Mouse (Mus musculus): Measurements from ENCODE around the gene Dennd1b. TPM values are rescaled to one million over a fixed set of nuclear protein-coding genes. Genes with fewer than 3 reads are reported as not detected.

Gene Dennd1b
- polyA plus RNA-seq, 1 experiment from 2014 or later = 10.7 TPM

- ATAC-seq (ENCODE audit: low FRiP score, low TSS enrichment) (no peak), DNase-seq (ENCODE audit: low spot score) (no peak)
- Histone ChIP-seq H3K4me1 (replicated peaks; ENCODE audit: control insufficient read depth, insufficient read depth) (no peaks in the 10 kb centered on the region), H3K9me3 (ENCODE audit: control insufficient read depth, low read length) (no peaks in the 10 kb centered on the region), H3K27me3 (ENCODE audit: control insufficient read depth, insufficient read depth, low read length) (no peaks in the 10 kb centered on the region), H3K36me3 (ENCODE audit: control insufficient read depth, insufficient read depth, low read length) (no peaks in the 10 kb centered on the region), H3K9ac (ENCODE audit: low read length) (no peak overlapping the region), H3K27ac (replicated peaks) (no peak overlapping the region), H3K4me3 (ENCODE audit: low read depth, low read length) (no peak overlapping the region), H3K4me2 (replicated peaks; ENCODE audit: low read depth) (no peak overlapping the region)
- TF ChIP-seq CTCF (IDR thresholded peaks at IDR 0.05; ENCODE audit: low read depth) = no peak
- no peak for TF ChIP-seq EP300 (optimal IDR thresholded peaks at IDR 0.05)
These were observed 1.8 kb downstream of the Dennd1b start for GRCm38 (mm10) chr1:138965069-138965468.

- TF ChIP-seq CTCF (IDR thresholded peaks at IDR 0.05; ENCODE audit: low read depth) = no peak
- no peak for TF ChIP-seq EP300 (optimal IDR thresholded peaks at IDR 0.05)
- Histone ChIP-seq H3K27ac (replicated peaks) (no peak overlapping the region), H3K4me2 (replicated peaks; ENCODE audit: low read depth) (no peak overlapping the region), H3K9me3 (ENCODE audit: control insufficient read depth, low read length) (no peaks in the 10 kb centered on the region), H3K27me3 (ENCODE audit: control insufficient read depth, insufficient read depth, low read length) (no peaks in the 10 kb centered on the region), H3K4me3 (ENCODE audit: low read depth, low read length) (no peak overlapping the region), H3K4me1 (replicated peaks; ENCODE audit: control insufficient read depth, insufficient read depth) (no peaks in the 10 kb centered on the region), H3K9ac (ENCODE audit: low read length) (no peak overlapping the region), H3K36me3 (ENCODE audit: control insufficient read depth, insufficient read depth, low read length) (no peaks in the 10 kb centered on the region)
- 89% methylated on average over 2 of the region's 2 CpGs for WGBS
- ATAC-seq (ENCODE audit: low FRiP score, low TSS enrichment) = no peak
- no peak for DNase-seq (ENCODE audit: low spot score)
These were observed 2.3 kb downstream of the Dennd1b start for GRCm38 (mm10) chr1:138965511-138965910.

GRCm38 (mm10) chr1:138967450-138967849, 4.2 kb downstream of the Dennd1b start:
- no peak for ATAC-seq (ENCODE audit: low FRiP score, low TSS enrichment)
- Histone ChIP-seq H3K27me3 (ENCODE audit: control insufficient read depth, insufficient read depth, low read length) (no peaks in the 10 kb centered on the region), H3K27ac (replicated peaks) (no peak overlapping the region), H3K9me3 (ENCODE audit: control insufficient read depth, low read length) (no peaks in the 10 kb centered on the region), H3K4me1 (replicated peaks; ENCODE audit: control insufficient read depth, insufficient read depth) (no peaks in the 10 kb centered on the region), H3K9ac (ENCODE audit: low read length) (no peak overlapping the region), H3K36me3 (ENCODE audit: control insufficient read depth, insufficient read depth, low read length) (no peaks in the 10 kb centered on the region), H3K4me3 (ENCODE audit: low read depth, low read length) (no peak overlapping the region), H3K4me2 (replicated peaks; ENCODE audit: low read depth) (no peak overlapping the region)
- TF ChIP-seq CTCF (IDR thresholded peaks at IDR 0.05; ENCODE audit: low read depth) (no peak), EP300 (optimal IDR thresholded peaks at IDR 0.05) (no peak)
- 75% methylated on average over 7 of the region's 7 CpGs for WGBS
- DNase-seq (ENCODE audit: low spot score) = no peak

- no peak for DNase-seq (ENCODE audit: low spot score)
These were observed 6.8 kb downstream of the Dennd1b start for GRCm38 (mm10) chr1:138970053-138970452.

GRCm38 (mm10) chr1:138973541-138974224, 10.4 kb downstream of the Dennd1b start:
- Histone ChIP-seq H3K36me3 (ENCODE audit: control insufficient read depth, insufficient read depth, low read length) (no peaks in the 10 kb centered on the region), H3K27ac (replicated peaks) (no peak overlapping the region), H3K4me3 (ENCODE audit: low read depth, low read length) (no peak overlapping the region), H3K4me2 (replicated peaks; ENCODE audit: low read depth) (no peak overlapping the region), H3K9ac (ENCODE audit: low read length) (no peak overlapping the region), H3K9me3 (ENCODE audit: control insufficient read depth, low read length) (no peaks in the 10 kb centered on the region), H3K4me1 (replicated peaks; ENCODE audit: control insufficient read depth, insufficient read depth) (no peaks in the 10 kb centered on the region; the same call in 1 of the 2 replicates), H3K27me3 (ENCODE audit: control insufficient read depth, insufficient read depth, low read length) (no peaks in the 10 kb centered on the region)
- ATAC-seq (ENCODE audit: low FRiP score, low TSS enrichment) = no peak
- TF ChIP-seq EP300 (optimal IDR thresholded peaks at IDR 0.05) (no peak), CTCF (IDR thresholded peaks at IDR 0.05; ENCODE audit: low read depth) (no peak)
- WGBS = 76% methylated on average over 6 of the region's 6 CpGs
- DNase-seq (ENCODE audit: low spot score) = no peak

More at GRCm38 (mm10) chr1:138970053-138970452, 6.8 kb downstream of the Dennd1b start:
- no peak overlapping the region for H3K4me2 ChIP-seq (replicated peaks; ENCODE audit: low read depth)
- ATAC-seq (ENCODE audit: low FRiP score, low TSS enrichment) = no peak
- H3K27ac ChIP-seq (replicated peaks) = 0 out of 2 replicates have a peak overlapping the region, but pooled peaks have one; percentile 13
- TF ChIP-seq EP300 (optimal IDR thresholded peaks at IDR 0.05) (no peak), CTCF (IDR thresholded peaks at IDR 0.05; ENCODE audit: low read depth) (no peak)
- H3K4me1 ChIP-seq (replicated peaks; ENCODE audit: control insufficient read depth, insufficient read depth) = no peaks in the 10 kb centered on the region
- H3K36me3 ChIP-seq (ENCODE audit: control insufficient read depth, insufficient read depth, low read length) = no peaks in the 10 kb centered on the region
- no peak overlapping the region for H3K4me3 ChIP-seq (ENCODE audit: low read depth, low read length)
- H3K9me3 ChIP-seq (ENCODE audit: control insufficient read depth, low read length) = no peaks in the 10 kb centered on the region
- H3K9ac ChIP-seq (ENCODE audit: low read length) = no peak overlapping the region
- 61% methylated on average over 4 of the region's 4 CpGs for WGBS
- no peaks in the 10 kb centered on the region for H3K27me3 ChIP-seq (ENCODE audit: control insufficient read depth, insufficient read depth, low read length)

- Histone ChIP-seq H3K4me1 (replicated peaks; ENCODE audit: control insufficient read depth, insufficient read depth) (no peaks in the 10 kb centered on the region; the same call in 1 of the 2 replicates), H3K36me3 (ENCODE audit: control insufficient read depth, insufficient read depth, low read length) (no peaks in the 10 kb centered on the region), H3K9me3 (ENCODE audit: control insufficient read depth, low read length) (no peaks in the 10 kb centered on the region), H3K4me3 (ENCODE audit: low read depth, low read length) (no peak overlapping the region), H3K4me2 (replicated peaks; ENCODE audit: low read depth) (no peak overlapping the region), H3K9ac (ENCODE audit: low read length) (no peak overlapping the region), H3K27ac (replicated peaks) (no peak overlapping the region), H3K27me3 (ENCODE audit: control insufficient read depth, insufficient read depth, low read length) (no peaks in the 10 kb centered on the region)
- TF ChIP-seq EP300 (optimal IDR thresholded peaks at IDR 0.05) (no peak), CTCF (IDR thresholded peaks at IDR 0.05; ENCODE audit: low read depth) (no peak)
- ATAC-seq (ENCODE audit: low FRiP score, low TSS enrichment) = peak; percentile 85
- peak; percentile 41 for DNase-seq (ENCODE audit: low spot score)
- WGBS = 59% methylated on average over 8 of the region's 8 CpGs
These were observed 11.6 kb downstream of the Dennd1b start for GRCm38 (mm10) chr1:138974836-138975235.
